Mouse (Mus musculus) frontal cortex, adult (tissue): Measurements from ENCODE around the gene Frk.
"Not testable (repeated sequence)": the region's sequence is repeated elsewhere in the genome, so short reads cannot be mapped to it uniquely, and the experiment has no call there.

Experiments used
- ATAC-seq: cut with Nextera tagmentation; 2 replicates; pipeline ENCODE4 v1.9.2; 2017; ENCODE audit warnings: mild to moderate bottlenecking, moderate library complexity, mixed read lengths; ENCODE audit not compliant: low TSS enrichment

The Frk gene

DNA sequence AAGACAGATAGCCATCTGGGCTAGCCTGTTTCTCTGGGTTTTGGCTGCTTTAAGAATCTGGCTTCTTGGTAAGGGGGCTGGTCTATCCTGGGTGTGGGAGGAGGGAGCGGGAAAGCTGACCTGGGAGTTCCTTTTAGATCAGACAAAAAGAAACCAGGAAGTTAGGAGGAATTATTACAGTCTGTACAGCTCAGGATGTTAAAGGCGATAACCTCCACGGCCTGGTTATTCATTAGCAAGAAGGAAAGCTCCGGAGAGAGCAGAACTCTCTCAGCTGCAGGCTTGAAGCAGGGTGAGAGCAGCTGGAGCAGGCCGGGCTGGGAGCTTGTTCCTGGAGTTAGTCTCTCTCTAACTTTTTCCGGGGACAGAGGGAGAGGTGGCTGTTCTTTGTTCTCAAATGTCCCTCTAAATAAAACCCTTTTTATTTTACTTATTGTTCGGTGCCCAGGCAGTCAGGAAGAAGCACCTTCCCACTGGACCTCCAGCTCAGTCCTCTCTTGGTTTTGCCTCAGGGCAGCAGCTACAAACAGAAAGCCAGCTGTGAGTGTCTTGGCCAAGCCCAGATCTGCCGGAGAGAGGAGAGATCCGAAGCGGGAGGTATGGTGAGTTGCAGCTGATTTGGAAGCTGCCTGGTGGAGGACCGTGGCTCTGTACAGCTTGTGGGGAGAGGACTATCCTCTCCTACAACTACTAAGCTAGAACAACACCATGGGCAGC lies at the start of gene Frk:
TSS of gene Frk (plus strand) at position 103 of the 717 bp plus-strand sequence.
- no peak for ATAC-seq

DNA sequence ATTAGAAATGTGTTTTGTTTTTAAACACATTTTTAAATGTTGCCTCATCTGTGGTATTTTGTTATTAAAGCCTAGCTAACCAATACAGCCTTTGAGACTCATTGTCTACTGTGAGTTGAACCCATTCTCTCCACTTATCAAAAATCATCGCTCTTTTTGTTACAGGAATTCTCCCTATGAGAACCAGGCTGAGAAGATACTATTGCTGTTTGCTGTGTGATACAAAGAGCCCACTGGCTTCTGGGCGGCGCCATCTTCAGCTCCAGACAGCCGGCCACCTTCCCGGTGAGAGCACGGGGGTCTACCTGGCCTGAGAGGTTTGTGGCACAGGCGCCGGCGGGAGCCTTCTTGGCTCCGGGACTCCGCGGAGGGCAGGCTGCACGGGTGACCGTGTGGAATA lies 49.0 kb upstream of the Frk start:
- not testable (repeated sequence) for ATAC-seq

DNA sequence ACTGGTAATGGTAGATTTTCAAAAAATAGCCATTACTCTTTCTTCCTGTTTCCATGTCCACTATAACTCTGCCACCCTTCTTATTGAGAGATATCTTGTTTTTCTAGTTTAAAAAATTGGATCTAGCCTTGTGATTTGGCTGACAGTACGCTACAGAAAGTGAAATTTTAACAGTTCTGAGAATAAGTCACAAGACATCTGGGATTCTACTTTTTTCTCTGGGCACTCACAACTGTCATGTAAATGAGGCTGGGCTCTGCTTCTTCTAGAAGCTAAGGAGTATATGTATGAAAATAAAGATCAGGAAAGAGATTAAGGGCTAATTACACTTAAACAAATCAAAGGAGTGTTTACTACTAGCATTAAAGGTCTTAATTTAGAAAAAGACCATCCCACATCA lies 33.7 kb upstream of the Frk start:
- ATAC-seq: peak; percentile 93

DNA sequence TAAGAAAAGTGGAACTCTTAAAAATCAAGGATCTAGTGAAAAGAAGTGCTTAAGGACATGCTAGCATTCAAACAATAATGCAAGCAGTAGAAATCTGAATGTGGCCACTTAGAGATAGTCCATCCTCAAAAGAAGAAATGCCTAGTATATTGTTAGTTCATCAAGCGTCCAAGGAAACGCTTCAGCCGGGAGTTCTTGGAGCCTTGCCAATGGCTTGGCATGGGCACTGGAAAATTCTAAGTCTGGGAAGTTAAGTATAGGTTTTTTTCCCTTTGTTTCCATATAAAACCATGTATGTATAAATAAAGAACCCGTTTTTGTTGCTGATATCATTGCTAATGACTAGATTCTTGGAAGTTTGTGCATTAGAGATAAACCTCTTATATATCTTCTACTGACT lies 21.7 kb upstream of the Frk start:
- ATAC-seq: no peak

DNA sequence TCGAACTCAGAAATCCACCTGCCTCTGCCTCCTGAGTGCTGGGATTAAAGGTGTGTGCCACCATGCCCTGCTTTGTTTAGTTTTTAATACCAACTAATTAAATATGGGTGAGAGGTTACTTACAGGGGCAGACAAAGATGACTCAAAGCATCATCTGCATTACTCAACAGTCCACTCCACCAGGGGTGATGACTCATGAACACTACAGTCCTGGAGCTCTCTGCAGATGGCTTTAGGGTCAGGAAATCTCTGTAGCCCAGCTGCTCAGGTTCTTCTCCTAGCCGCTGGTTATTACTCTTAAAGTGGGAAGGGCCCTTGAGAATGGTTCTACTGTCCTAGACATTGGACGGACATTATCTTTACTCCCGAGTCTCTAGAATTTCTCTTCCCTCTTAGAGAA lies 18.9 kb upstream of the Frk start:
- no peak for ATAC-seq

DNA sequence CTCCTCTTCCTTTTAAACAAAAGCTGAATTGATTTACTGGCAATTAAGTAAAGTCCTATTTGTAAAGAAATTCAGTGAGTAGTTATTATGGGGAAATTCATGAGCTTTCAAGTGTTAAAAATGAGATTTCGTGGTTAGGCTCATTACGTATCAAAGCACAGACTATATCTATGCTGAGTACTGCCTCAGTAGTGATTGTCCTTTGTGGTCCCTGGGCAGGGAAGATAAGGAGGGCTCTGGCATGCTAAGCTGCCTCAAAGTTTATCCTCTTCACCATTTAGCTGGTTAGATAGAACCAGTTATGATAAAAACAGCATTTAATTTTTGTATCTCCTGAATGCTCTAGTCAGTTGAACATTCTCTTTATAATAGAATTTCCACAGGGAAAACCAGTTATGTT lies 14.2 kb upstream of the Frk start:
- no peak for ATAC-seq

DNA sequence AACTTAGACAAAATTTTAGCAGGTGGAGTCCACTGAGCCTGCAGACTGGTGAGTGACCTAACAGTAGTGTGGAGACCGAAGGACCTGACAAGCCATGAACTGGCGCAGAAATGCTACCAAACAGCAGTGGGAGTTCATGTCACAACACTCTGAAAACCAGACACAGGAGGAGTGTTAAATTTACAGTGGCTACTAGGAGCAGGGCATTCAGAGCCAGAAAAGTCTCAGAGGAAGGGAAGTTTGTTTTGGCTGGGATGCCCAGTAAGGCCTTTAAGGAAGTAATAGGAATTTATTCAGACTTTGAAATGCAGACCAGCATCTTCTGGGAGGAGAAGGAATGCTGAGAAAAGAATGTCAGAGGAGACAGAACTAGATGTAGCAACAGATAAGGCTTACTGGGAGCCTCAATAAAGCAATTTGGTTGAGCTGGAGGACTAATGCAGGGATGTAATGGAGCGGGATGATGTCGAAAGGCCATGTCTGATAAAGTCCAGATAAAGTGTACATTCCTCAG lies 3.2 kb upstream of the Frk start:
- no peak for ATAC-seq

DNA sequence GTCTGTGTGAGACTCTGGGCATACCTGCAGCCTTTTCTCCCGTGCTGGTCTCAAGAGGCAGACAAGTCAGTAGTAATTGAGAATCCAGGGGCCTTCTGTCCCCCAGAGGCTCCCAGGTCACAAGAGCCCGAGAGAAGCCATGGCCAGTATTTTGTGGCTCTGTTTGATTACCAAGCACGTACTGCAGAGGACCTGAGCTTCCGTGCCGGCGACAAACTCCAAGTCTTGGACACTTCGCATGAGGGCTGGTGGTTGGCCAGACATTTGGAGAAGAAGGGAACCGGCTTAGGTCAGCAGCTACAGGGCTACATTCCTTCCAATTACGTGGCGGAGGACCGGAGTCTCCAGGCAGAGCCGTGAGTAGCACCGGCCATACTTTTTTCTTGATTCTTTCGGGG lies 814 bp downstream of the Frk start:
- no peak for ATAC-seq

DNA sequence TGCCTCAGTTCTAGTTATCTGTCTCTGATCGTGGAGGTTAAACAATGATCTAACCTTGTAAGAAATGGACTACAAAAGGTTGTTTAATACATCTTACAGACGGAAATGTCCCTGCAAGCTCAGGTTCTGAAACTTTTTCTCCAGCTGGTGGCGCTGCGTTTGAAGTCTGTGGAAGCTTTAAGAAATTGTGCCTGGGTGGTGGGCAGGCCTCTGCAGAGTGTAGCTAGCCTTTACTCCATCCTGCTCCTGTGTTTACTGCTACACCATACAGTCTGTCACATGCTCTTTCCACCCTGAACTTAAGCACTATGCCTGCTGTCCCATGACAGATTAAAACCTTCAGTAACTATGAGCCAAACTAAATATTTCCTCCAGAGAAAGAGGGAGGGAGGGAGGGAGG lies 1.9 kb downstream of the Frk start:
- no peak for ATAC-seq

DNA sequence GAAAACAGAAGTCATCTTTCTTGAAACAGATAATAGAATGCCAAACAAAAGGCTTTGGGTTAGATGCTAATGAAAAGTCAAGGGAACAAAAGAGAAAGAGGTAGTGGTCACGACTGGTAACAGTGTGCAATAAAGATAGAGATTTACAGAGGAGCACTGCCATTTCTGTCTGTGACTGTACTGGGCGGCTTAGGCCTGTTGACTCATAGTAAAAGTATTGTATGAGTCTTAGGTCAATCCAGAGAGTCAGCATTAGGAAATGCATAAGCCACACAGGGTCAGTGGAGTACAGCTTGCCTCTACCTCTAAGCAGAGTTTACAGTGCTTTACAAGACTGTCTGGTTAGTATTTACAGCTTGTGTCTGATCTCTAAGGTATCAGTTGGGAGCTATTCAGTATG lies 24.6 kb downstream of the Frk start:
- no peak for ATAC-seq

DNA sequence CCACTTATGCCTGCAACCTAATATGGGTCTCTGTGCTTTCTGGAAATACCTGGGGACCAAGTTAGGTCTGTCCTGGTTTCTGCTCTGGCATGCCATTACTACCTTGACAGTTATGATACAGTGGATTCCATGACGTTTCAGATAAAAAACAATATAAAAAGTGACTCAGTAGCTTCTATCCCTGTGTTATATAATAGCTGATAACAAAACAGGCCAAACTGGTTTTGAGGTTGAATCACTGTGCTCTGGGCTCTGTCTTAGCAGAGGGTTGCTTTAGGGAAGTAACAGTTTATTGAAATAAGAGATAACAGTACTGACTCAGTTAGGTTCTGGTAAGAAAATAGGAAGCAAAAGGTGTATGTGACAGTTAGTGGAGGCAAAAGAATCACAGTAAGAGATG lies 25.4 kb downstream of the Frk start:
- ATAC-seq: no peak

DNA sequence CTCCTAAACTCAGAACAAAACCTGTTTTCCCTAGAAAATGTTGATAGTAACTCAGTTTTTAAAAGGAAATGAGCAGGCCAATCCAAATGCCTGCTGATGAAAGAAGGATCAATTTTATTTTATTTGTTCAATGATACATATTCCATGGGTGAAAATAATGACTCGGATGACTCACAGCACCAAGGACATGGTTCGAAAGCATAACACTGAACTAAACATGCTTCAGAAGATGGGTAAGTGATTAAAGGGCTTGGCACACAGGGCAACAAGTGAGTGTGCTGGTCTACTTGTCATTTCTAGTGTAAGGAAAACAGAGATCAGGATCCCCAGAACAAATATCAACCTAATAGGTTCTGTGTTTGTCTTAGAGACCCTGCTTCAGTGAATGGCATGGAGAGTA lies 26.1 kb downstream of the Frk start:
- no peak for ATAC-seq

DNA sequence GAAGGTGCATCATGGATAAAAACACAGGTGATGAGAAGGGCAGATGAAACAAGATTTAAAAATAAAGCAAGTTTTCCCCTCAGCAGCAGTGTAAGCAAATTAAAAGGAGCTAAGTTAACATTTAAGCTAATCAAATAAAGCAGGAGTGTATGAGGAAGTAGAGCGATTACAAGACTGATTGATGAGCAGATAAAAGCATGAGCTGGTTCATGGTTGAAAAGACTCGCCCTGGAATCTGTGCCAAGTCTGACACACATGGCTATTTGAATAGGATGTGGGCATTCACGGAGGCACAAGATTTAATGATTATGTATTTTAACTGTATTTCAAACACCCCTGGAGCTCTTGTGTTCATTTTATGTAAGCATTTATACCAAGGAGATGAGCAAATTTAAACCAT lies 28.0 kb downstream of the Frk start:
- no peak for ATAC-seq

DNA sequence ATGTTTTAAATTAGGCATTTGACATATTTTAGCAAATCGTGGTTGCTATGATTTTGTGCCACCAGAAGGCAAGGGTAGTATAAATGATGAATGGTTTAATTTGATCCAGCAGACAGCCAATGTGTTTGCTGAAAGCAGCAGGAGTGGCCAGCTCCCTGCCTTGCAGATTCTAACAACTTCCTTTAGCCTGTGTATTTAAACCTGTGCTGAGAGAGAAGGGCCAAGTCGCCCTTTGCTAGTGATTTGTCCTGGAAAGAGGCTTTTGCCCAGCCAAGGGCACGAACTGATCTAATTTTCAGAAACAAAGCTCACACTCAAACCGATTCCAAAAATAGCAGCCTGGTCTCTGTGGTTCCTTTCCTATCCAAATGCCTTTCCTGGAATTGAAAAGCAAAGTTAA lies 29.4 kb downstream of the Frk start:
- ATAC-seq: no peak

DNA sequence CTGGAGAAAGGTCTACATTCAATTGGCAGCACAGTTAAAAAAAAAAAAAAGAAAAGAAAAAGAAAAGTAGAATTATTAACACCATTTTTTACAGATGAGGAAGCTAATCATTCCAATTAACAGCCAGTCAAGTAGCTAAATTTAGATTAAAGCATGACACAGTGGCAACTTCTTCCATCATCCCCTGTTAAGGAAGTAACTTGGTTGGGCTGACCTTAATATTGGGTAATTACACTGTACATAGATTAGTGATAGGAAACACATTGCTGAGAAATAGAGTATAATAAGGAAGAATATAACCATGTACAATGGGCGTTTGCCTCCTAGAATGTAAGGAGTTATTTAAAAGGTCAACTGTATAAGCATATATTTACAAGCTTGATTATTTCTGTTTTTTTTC lies 42.4 kb downstream of the Frk start:
- ATAC-seq: no peak

DNA sequence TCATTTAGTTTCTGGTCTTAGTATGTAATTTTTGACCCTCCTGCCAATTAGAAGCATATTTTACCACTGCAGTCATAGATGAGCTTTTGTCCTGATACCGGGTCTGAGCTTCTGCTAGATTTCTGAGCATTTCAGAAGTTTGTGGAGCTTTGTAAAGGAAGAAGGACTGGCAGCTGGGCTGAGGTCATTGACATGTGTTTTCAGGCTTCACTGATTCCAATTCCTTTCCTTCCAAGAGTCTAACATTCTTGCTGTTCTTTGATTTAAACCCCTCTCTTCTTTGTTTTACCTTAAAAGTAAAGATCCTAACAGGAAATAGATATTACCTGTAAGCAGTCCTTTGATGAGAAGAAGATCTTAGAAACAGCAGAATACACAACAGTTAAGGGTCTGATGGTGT lies 48.6 kb downstream of the Frk start:
- no peak for ATAC-seq

DNA sequence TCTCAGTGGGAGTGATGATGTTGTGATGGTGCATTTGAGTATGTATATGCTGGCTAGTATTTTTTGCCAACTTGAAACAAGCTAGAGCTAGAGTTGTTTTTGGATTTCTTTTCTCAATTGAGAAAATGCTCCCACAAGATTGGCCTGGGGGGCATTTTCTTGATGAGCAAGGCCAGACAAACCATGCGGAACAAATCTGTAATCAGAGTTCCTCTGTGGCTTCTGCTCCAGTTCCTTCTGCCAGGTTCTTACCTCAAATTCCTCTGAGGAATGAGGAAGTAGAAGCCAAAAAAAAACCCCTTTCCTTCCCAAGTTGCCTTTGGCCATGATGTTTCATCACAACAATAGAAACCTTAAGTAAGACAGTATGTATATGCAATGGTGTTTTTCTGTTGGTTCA lies 49.3 kb downstream of the Frk start:
- no peak for ATAC-seq

DNA sequence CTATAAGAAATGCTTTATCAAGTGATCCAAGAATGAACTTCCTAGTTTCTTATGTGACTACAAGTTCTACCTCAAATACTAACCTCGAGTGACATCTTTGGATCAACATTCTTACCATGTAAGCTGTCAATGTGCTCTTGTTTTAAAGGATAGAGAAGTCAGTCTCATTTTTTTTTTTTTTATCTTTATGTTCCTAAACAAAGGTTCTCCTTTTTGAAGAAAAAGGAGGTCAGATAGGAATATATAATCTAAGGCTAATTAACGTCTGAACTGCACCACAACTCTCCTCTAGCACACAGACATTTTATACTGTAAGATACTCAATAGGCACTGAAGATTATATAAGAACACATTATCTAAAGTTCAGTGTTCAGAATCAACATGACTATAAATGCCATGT lies 57.5 kb downstream of the Frk start:
- ATAC-seq: no peak

DNA sequence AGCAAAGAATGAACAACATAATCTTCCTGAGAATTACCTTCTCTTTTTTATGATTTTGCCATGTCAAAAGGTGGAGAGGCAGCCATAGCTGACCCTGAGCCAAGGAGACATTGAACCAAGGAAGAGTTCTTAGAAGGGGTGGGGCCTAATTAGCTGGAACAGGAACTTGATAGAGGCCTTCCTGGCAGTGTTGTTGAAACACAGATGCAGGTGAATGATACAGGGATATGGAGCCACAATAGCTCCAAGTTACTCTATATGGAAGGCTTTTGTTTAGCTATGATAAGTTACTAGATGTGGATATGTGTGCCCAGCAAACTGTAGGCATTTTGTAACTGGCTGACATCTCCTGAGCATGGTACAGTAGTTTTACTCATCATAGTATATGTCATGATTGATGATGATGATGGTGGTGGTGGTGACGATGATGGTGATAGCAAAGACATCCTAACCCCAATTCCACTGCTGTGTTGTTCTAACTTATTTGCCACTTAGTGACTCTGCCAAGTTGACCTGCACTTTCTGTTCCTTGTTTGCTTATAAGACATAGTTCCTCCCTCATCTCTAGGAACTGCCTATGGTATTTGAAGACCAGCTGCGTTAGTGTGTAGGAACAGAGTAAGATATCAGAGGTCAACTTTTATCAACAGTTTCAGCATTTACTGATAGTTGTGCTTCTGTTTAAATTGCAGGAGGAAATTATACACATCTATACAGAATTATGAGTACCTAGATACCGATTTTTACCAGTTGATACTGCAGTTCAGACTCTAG lies 58.7 kb downstream of the Frk start:
- ATAC-seq: no peak

DNA sequence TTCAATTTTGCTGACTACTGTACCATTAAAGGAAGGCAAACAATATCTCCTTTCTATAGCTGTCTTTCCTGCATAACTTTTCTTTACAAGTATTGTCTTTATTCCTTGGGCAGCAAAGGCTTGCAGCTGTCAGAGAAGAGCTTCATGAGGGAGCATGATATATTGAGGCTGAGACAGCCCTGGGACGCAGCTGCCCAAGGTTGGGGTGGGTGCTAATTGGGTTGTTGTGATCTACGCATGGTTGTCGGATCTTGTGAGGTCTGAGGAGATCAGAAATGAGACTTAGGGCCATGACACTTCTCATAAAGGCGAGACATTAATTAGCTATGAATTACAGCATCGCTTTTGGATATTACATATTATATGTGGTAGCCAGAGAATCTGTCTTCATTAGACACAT lies 67.4 kb downstream of the Frk start:
- no peak for ATAC-seq

DNA sequence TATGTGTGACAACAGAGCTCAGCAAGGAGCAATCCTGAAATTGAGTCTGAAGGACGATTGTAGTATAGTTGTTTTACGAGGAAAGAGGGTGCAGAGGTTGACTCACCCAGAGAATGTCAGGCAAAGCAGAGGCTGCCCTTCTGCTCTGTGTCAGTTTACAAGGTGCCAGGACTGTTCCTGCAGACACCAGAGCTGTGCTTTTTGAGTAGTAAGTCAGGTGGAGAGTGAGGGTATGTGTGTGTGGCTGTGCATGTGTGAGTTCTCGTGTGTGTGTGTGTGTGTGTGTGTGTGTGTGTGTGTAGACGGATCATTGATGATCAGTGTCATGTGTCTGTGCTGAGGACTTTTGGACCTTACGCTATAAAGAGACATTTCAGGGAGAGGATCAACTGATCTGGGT lies 68.4 kb downstream of the Frk start:
- no peak for ATAC-seq

DNA sequence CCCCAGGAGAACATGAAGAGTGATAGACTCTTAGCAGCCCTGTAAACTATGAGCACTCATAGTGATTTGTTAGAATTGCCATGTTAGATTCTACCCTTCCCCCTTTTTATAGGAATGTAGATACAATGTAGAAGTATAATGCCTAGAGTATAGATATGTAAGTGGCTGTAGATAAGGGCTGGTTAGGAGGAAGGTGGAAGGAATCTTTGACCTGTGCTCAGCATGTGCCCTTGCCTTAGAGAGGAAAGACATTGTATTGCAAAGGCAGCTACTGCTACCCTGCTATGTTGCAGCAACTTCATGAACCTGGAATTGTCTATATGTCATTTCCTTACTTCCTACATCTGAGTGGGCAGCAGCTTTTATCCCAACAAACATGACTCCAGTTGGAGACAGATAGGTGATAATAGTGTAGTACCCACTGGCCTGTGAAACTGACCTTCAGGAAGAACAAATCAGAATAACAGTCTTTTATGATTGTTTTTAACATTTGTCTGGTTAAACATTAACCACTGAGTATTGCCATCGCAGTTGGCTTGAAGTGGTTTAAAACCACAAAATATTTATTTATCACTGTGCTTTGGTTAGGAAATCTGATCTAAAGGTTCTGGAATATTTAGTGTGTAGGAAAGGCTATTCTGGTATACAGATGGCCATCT lies 80.4 kb downstream of the Frk start:
- no peak for ATAC-seq

DNA sequence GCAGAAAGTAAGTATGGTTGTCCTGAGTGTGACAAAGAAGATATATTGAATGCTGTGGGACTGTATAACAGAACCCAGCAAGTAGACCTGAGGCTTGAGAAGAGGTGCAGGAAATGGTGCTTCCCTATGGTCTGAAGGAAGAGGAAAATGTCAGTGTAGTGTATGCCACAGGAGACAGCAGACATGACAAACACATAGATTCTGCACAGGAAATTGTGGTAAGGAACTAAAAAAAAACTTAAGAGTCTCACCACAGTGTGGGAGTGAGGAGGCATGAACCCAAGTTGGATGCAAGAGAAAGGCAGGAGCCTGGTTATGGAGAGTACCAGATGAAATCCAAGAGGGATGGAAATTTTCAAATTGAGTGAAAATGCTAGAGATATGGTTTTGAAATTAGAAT lies 132.3 kb downstream of the Frk start:
- ATAC-seq: peak; percentile 64
